Mouse (Mus musculus): ENCODE measurements around the gene Plxnb2. TPM values are rescaled to one million over a fixed set of nuclear protein-coding genes. Genes with fewer than 3 reads are reported as not detected.

Gene Plxnb2
- total RNA-seq, 2 experiments from 2014 or later = 43.4 to 44.9 TPM

GRCm38 (mm10) chr15:89161397-89161796, 19.2 kb downstream of the Plxnb2 start:
- DNase-seq (ENCODE audit: low spot score in 2 of 2) = no peak
- intact Hi-C loops (cut with DNase I) = no loop called here

- intact Hi-C loops (cut with DNase I) = loop anchor here (5.0 kb wide), 1 partner anchor 39 kb away; the partner anchor contains the start of gene Dennd6b
- no peak for DNase-seq (ENCODE audit: low spot score in 2 of 2)
Observed at GRCm38 (mm10) chr15:89158516-89158915, 22.1 kb downstream of the Plxnb2 start.

GRCm38 (mm10) chr15:89157954-89158353, 22.6 kb downstream of the Plxnb2 start:
- intact Hi-C loops (cut with DNase I) = loop anchor here (5.0 kb wide), 1 partner anchor 39 kb away; the partner anchor contains the start of gene Dennd6b
- no peak for DNase-seq (ENCODE audit: low spot score in 2 of 2)

GRCm38 (mm10) chr15:89152312-89152711, 28.3 kb downstream of the Plxnb2 start:
- intact Hi-C loops (cut with DNase I) = no loop called here
- no peak for DNase-seq (ENCODE audit: low spot score in 2 of 2)

- intact Hi-C loops (cut with DNase I) = no loop called here
- DNase-seq (ENCODE audit: low spot score in 2 of 2) = no peak
Observed at GRCm38 (mm10) chr15:89150041-89150390, 30.6 kb downstream of the Plxnb2 start.

- peak in 1 of 2 experiments; percentile 53 for DNase-seq (ENCODE audit: low spot score in 2 of 2)
- intact Hi-C loops (cut with DNase I) = no loop called here
Observed at GRCm38 (mm10) chr15:89149271-89150040, 31.1 kb downstream of the Plxnb2 start, which contains the start of gene Mapk11. TSS of gene Mapk11 (minus strand) at chr15:89149628.

GRCm38 (mm10) chr15:89148496-89149270, 31.9 kb downstream of the Plxnb2 start:
- DNase-seq (ENCODE audit: low spot score in 2 of 2) = no peak

GRCm38 (mm10) chr15:89147895-89148294, 32.7 kb downstream of the Plxnb2 start:
- DNase-seq (ENCODE audit: low spot score in 2 of 2) = no peak
- intact Hi-C loops (cut with DNase I) = no loop called here

More at GRCm38 (mm10) chr15:89148496-89149270, 31.9 kb downstream of the Plxnb2 start:
- intact Hi-C loops (cut with DNase I) = no loop called here

GRCm38 (mm10) chr15:89147456-89147855, 33.1 kb downstream of the Plxnb2 start:
- DNase-seq (ENCODE audit: low spot score in 2 of 2) = no peak
- intact Hi-C loops (cut with DNase I) = no loop called here

GRCm38 (mm10) chr15:89147024-89147423, 33.6 kb downstream of the Plxnb2 start:
- intact Hi-C loops (cut with DNase I) = no loop called here
- peak; percentile 45 to 75 for DNase-seq (ENCODE audit: low spot score in 2 of 2)

GRCm38 (mm10) chr15:89146537-89146936, 34.1 kb downstream of the Plxnb2 start:
- DNase-seq (ENCODE audit: low spot score in 2 of 2) = peak; percentile 69 to 88
- intact Hi-C loops (cut with DNase I) = no loop called here

GRCm38 (mm10) chr15:89145813-89146350, 34.7 kb downstream of the Plxnb2 start:
- intact Hi-C loops (cut with DNase I) = no loop called here
- DNase-seq (ENCODE audit: low spot score in 2 of 2) = no peak

- no peak for DNase-seq (ENCODE audit: low spot score in 2 of 2)
- intact Hi-C loops (cut with DNase I) = no loop called here
Observed at GRCm38 (mm10) chr15:89144965-89145364, 35.6 kb downstream of the Plxnb2 start.

- intact Hi-C loops (cut with DNase I) = no loop called here
- no peak for DNase-seq (ENCODE audit: low spot score in 2 of 2)
Observed at GRCm38 (mm10) chr15:89143134-89143533, 37.5 kb downstream of the Plxnb2 start.

GRCm38 (mm10) chr15:89141905-89142304, 38.7 kb downstream of the Plxnb2 start:
- DNase-seq (ENCODE audit: low spot score in 2 of 2) = no peak
- intact Hi-C loops (cut with DNase I) = no loop called here

- intact Hi-C loops (cut with DNase I) = no loop called here
- DNase-seq (ENCODE audit: low spot score in 2 of 2) = no peak
Observed at GRCm38 (mm10) chr15:89141443-89141842, 39.1 kb downstream of the Plxnb2 start.

GRCm38 (mm10) chr15:89140659-89141252, 39.8 kb downstream of the Plxnb2 start, which contains the start of gene Mapk12:
TSS of gene Mapk12 (minus strand) at chr15:89140703.
- peak in 1 of 2 experiments; percentile 38 for DNase-seq (ENCODE audit: low spot score in 2 of 2)
- intact Hi-C loops (cut with DNase I) = no loop called here

GRCm38 (mm10) chr15:89140048-89140658, 40.4 kb downstream of the Plxnb2 start:
- peak; percentile 77 to 92 for DNase-seq (ENCODE audit: low spot score in 2 of 2)
- intact Hi-C loops (cut with DNase I) = no loop called here

GRCm38 (mm10) chr15:89138531-89138930, 42.1 kb downstream of the Plxnb2 start:
- DNase-seq (ENCODE audit: low spot score in 2 of 2) = no peak
- intact Hi-C loops (cut with DNase I) = no loop called here

- DNase-seq (ENCODE audit: low spot score in 2 of 2) = no peak
- intact Hi-C loops (cut with DNase I) = no loop called here
Observed at GRCm38 (mm10) chr15:89138046-89138405, 42.6 kb downstream of the Plxnb2 start.

Measured in left cerebral cortex, postnatal 25 days (tissue).